Mouse (Mus musculus): ENCODE results near the gene Spata6. TPM values are rescaled to one million over a fixed set of nuclear protein-coding genes. Genes with fewer than 3 reads are reported as not detected.

Spata6 gene
- total RNA-seq, 4 experiments from 2014 or later = 3.6 to 6.3 (median 5.3) TPM

DNA sequence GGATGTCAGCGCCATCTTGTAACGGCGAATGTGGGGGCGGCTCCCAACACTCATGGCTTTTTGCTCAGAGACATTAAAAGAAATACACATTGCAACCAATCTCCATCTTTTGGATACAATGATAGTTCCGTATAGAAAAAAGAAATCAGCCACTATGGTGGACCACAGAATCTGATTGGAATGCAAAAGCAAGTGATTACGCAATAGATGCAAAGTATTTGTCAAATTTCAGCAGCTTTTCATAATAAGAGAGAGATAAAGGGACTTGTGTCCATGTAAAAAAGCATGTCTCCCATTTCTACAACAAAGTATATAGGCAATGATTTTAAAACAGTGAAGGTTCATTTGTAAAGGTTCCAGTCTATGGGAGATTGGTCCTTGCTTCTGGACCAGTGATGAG is 119.1 kb downstream of the Spata6 start:
- no peak for DNase-seq (ENCODE audit: low spot score in 2 of 2)

DNA sequence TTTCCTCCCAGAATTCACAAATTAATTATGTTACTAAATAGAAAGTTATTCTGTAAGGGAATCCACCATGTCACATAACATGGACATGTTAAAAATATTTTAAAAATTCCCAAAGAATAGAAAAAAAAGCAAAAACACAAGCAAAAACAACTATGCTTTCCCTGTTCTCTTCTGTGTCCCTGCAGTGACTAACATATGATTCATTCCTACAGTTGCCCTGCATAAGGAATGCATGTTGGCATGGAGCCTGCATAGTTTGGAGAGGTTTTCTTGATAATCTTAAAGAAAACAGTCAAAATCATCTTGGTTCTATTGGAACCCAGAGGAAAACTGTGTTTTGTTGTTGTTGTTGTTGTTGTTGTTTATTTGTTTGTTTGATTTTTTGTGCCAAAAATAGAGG is 132.8 kb downstream of the Spata6 start:
- no peak for DNase-seq (ENCODE audit: low spot score in 2 of 2)

DNA sequence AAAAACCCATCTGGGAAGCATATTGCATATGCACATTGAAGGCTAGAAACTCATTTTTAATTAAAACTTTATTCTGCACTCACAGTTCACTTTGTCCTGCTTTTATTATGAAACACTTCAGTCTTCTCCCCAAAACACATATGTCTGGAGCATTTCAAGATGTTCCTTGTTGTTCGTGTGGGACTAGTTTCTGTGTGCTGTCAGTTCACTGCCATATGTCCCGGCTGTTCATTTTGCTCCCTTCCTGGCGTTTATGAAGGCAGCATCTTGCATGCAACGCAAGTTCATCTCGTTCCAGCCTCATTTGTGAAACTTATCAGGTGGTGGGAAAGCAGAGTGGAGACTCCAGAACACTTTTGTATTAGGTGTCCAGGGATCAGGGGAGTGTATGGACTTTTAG is 146.9 kb downstream of the Spata6 start:
- peak in 1 of 2 experiments; percentile 20 for DNase-seq (ENCODE audit: low spot score in 2 of 2)

DNA sequence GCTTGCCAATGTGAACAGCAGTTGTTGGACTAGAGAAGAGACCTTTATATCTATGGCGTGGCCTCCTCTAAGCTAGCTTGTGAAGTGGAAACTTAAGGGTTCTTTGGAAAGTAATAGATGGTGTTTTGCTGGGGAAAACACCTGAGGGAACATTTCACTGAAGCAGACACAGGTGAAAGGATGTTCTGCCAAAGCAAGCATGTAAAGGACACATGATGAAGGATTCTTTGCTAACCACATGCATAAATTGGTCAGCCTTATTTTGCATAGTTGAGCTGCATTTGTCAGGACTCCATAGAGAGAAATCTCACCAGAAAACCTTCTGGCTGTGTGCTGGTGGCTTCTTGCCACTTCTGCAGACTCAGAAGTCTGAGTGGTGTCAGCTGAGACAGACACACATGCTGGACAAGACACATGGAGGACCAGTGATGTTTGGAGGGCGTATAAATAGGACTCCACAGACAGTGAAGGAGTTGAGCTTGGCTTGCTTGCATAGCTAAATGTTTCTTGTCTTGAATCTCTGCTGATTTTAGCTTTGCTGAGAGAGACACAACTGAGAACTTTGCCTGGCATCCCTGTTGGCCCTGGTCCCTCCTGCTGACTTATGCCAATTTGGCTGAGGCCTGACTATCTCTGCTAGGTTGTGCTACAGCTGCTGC is 148.1 kb downstream of the Spata6 start:
- DNase-seq (ENCODE audit: low spot score in 2 of 2) = peak in 1 of 2 experiments; percentile 22

Other genes starting within 250 kb of the Spata6 start
- not detected for gene Slc5a9, start 182.9 kb downstream of the Spata6 start, total RNA-seq (2022)
- gene Skint8, start 199.4 kb downstream of the Spata6 start, total RNA-seq (2022) = under 1 TPM in 1 of 4 experiments, not detected in 3; 0.11 TPM

All from left cerebral cortex, adult 8-10 months (tissue).